Mouse (Mus musculus) large intestine, adult 2 months (tissue): ENCODE measurements around the gene Aspg. TPM values are rescaled to one million over a fixed set of nuclear protein-coding genes. Genes with fewer than 3 reads are reported as not detected.

Source experiments
- DNase-seq: peaks from one replicate; pipeline ENCODE4 v3.0.0-alpha.2; 2012; ENCODE audit warnings: low read depth, low spot score
- WGBS: fragments of 180-500 bp; shearing (Covaris S2); methylation state at CpG from one replicate; pipeline ENCODE4 v1.1.7; 2018; 5-methylcytosine and 5-hydroxymethylcytosine counted together
- polyA plus RNA-seq: library from polyadenylated mRNA; depleted of rRNA; stranded (reverse); fragments of >200 nt; gene quantifications from 2 replicates; pipeline ENCODE4 v1.2.3, GENCODE M21; 2012

Aspg gene
- polyA plus RNA-seq, 1 experiment, result 31.8 TPM

DNA sequence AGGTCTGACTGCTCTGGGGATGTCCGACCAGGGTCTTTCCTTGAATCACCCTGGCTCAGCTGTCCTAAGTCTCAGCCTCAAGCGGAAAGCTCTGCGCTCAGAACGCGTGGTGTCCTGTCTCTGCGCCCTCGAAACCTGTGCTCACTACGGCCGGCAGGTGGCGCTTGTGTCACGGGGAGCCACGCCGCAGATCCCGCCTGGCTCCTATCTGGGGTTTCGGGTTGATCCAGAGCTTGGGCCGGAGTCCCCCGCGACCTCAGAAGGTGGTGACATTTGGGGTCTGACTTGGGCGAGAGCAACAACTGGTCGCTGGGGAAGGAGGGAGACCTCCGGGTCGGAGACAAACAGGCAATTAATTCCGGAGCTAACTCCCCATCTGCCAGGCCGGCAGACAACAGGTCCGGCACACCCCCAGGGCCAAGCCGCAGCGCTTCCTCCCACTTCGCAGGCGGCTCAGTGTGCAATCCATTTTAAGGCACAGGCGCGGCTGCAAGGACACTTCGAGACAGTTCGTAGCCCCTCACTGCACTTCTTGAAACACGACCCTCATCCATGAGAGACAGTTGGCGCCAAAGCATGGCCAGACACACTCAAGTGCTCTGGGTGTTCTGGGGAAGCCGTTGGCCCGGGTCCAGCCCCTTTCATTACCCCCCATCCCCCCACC lies 38.9 kb downstream of the Aspg start:
- DNase-seq, result no peak

DNA sequence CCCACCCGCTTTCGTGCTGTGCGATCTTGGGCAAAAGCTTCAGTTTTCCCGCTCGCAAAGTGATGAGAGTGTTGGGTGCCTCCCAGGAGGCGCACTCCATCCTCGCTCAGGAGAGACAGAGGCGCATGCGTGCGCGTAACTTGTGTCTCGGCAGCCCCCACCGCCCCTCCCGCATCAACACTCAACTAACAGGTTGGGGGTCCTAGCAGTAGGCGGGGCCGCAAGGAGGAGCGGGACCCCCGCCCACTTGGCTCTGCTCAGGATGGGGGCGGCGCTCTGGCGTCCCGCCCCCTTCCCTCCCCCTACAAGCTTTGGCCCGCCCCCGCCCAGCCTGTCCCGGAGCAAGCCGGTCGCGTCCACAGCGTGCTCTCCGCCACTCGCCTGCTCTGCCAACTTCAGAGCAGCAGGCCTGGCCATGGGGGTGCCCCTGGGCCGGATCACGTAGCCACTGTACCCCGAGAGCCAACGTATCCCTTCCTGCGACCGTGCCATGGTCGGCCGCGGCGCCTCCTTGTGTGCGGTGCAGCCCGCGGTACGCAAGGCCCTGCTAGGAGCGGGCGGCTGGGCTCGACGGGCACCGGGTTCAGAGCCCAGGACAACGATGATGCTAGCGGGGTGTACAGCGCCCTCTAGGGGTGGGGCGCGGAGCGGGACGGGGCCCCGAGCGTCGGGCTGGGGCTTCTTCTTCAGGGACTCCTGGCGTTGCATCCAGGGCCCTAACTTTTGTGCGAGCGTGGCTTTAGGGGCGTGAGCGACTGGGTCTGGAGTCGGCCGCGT lies 39.6 kb downstream of the Aspg start, which contains the start of gene Kif26a:
Kif26a (plus strand) TSS at position 334 of the 777 bp plus-strand sequence.
- DNase-seq, result no peak
- WGBS, result under 1% methylated on average over 66 of the region's 68 CpGs

More for the DNA sequence above, 38.9 kb downstream of the Aspg start:
- 1% methylated on average over 37 of the region's 37 CpGs for whole genome bisulfite sequencing

DNA sequence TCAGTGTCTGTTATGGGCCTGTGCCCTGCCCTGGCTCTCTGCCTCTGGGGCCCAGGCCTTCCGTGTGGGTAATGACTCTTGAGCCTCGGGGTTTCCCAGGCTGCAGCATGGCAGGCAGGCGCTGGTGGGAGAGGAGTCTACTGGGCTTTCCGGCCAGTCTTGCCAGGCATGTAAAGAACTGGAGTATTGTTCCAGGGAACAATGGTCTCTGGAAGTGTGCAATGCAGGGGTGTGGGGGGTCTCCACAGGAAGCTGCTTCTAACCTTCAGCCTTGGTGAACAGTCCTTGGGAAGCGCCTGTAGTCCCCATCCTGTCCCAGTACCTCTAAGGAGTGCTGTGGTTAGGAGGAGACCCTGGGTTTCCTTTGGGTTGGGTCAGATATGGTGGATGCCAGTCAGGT lies 40.9 kb downstream of the Aspg start:
- DNase-seq, result no peak
- 48% methylated on average over 5 of the region's 5 CpGs for WGBS

DNA sequence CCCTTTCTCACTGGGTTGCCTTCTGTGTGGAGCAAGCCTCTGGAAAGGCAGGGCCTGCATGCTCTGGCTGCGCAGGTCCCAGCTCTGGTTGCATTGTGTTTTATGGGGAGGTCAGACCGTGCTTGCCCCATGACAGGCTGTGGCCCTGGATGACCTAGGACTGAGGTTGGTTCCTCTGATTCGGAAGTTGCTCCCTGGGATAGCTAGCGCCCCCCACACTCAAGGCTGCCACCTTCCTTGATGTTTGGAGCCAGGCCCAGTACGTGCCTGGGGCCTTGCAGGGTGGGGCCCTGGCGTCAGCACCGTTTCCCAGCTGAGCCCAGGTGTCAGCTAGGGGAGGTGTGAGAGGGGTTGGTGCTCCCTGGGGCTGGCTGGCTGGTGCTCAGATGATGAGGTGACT lies 43.5 kb downstream of the Aspg start:
- WGBS, result 39% methylated on average over 7 of the region's 7 CpGs
- DNase-seq, result no peak

DNA sequence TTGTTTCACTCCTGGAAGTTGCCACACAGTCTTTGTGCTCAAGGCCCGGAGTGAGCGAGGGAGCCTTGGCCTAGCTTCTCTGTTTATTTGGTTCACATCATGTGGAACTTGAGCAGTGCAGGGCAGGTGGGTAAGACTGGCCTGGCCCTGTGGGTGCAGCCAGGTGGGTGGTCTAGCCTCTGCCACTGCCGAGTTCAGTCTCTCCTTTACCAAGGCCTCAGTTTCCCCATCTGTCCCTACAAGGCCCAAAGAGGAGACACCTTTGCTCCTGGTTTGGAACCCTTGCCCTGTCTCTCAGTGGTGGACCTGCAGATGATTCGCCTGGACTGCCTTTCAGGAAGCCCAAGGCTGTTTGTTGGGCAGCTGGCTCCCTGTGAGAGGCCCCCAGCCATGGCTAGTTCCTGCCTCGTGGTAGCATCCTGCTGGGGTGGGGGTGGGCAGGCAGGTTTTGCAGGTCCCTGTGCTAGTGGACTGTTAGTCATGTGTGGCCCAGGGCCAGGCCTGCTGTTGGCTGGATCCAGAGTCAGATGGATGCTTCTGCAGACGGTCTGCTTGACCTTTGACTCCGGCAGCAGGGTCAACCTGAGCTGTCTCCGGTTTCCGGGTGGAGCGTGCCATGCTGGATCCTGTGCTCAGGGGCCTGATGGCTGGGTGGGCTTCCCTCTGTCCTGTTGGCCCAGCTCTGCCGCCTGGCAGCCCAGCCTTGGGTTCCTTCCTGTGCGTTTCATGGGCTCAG lies 44.9 kb downstream of the Aspg start:
- no peak for DNase-seq
- 61% methylated on average over 12 of the region's 12 CpGs for WGBS

DNA sequence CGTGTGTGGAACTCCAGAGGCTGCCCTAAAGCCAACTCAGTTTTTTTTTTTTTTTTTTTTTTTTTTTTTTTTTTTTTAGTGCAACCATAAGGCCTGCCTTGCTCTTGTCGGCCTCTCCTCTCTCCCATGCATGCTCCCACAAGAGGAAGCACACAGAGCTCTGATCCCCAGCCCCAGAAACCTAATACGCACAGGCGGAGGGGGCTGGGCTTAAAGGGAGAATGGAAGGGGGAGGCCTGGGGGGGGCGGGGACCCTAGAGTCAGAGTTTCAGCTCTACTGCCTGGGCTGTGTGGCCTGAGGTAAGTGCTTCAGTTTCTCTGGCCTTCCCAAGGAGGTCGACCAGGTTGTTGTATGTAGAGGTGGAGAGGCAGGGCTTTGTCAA lies 45.5 kb downstream of the Aspg start:
- DNase-seq, result no peak
- WGBS, result 67% methylated on average over 6 of the region's 6 CpGs

DNA sequence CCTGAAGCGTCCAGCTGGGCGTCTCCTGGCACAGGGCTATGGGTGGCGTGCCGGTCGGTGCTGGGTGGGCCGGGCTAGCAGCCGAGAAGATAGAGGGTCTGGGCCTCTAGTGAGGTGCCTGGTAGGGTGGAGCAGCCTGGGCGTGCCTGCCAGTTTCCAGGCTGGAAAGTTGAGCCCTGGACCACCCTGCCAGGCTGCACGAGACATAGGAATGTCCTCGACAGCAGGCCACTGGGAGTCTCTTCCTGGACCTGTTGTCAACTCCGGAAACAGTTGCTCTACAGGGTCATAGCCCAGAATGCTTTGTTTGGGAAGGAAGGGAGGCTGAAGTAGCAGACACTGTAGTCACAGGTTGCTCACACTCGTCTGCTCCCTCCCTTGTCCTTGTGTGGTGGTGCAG lies 47.1 kb downstream of the Aspg start:
- WGBS, result 79% methylated on average over 12 of the region's 12 CpGs

DNA sequence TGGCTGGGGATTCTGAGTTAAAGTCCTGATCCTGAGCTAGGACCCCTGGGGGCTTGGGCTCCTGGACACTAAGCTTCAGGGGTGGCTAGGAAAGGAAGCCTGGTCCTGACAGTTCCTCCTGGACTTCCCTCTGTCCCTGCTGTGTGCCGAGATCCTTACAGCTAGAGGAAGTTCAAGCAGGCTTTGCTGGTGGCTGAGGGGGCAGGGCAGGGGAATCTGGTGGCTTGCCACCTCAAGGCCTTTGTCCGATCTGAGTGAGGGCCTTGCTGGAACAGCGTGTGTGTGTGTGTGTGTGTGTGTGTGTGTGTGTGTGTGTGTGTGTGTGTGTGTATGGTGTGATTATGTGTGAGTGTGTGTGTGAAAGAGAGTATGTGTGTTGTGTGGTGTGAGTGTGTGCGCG lies 48.0 kb downstream of the Aspg start:
- DNase-seq, result no peak
- WGBS, result 60% methylated on average over 5 of the region's 5 CpGs

More for the DNA sequence above, 47.1 kb downstream of the Aspg start:
- DNase-seq, result no peak

DNA sequence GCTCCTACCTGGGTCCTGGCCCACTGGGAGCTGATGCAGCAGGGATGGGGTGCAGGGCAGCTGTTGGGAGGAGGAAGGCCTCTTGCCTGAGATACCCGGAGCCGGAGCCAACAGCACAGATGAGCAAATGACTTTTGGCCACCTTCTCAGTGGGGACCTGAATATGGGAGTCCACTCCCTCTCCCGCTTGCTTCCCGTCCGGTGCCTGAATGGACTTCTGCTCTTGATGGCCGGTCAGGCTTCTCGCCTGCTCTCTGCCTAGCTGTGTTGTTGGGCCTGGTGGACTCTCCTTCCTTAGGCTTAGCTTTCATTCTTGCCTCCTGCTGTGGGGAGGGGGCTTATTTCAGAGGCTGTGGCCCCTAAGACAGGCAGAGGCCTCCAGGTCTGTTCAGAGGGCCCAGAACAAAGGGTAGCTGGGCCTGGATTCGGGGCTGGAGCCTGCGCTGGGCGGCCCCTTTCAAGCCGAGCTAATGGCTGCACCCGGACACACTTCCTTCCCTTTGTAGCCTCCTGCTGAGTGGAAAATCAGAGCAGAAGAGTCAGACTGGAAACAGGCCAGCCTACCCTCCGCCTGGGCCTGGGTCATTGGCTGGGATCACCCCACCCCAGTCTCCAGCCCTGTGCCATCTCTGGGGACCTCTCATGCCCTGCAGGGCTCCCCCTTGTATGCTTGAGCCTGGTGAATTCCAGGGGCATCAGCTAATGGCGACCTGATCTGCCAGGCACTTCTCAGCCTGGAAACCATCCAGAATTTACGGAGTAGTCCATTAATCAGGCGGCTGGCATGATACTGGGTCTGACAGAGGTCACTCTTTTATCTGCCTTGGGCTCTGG lies 49.0 kb downstream of the Aspg start:
- DNase-seq, result no peak
- WGBS, result 67% methylated on average over 16 of the region's 16 CpGs

DNA sequence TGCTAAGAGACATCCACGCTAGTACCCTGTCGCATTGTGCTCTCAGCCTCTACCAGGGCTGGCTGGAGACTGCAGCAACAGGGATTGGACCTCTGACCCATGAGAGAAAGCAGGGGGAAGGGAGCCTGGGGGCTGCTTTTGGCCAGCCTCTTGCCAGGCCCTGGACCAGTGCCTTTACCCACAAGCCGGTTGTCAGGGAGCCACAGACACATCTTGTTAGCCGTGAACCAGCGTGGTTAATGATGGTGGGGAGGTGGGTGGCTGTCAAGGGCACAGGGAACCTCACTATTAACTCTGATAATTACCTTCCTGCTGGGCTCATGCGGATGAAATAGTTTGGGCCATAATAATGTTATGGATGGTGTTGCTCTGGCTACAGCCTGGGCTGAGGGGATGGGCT lies 50.3 kb downstream of the Aspg start:
- WGBS, result 92% methylated on average over 6 of the region's 6 CpGs

DNA sequence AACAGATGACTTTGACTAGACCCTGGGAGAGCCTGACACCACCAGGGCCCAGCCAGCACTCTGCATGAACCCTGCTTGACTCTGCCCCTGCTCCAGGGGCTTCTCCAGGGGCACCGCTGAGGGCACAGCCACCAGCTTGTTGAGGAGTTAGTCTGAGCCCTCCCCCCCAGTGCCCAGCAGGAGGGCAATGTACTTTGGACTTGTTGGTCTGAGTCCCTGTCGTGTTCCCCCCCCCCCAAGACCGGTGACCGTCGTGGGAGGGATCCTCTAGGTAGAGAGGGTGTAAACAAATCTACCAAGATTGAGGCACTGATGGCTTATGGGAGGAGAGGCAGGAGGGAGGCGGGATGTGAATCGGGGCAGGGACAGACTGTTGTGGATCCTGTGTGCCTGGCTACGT lies 51.8 kb downstream of the Aspg start:
- no peak for DNase-seq
- WGBS, result 37% methylated on average over 8 of the region's 8 CpGs

More for the DNA sequence above, 50.3 kb downstream of the Aspg start:
- DNase-seq, result no peak

DNA sequence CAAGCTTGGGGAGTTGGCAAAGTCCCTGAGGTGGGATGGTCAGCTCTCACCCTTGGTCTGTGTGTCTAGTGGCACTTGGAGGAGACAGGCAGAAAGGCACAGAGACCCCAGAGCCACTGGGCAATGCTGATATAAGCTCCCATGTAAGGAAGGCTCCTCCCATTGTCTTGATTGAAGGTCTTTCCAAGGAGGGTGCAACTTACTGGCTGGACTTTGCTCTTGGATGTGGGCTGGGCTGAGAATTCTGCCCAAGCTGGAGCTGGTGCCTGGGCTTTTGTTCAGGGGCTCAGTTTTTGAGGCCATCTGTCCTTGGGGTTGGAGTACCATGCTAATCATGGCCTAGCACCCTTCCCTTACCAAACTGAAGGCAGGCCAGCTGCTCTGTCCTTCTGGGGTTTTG lies 52.3 kb downstream of the Aspg start:
- DNase-seq, result no peak

DNA sequence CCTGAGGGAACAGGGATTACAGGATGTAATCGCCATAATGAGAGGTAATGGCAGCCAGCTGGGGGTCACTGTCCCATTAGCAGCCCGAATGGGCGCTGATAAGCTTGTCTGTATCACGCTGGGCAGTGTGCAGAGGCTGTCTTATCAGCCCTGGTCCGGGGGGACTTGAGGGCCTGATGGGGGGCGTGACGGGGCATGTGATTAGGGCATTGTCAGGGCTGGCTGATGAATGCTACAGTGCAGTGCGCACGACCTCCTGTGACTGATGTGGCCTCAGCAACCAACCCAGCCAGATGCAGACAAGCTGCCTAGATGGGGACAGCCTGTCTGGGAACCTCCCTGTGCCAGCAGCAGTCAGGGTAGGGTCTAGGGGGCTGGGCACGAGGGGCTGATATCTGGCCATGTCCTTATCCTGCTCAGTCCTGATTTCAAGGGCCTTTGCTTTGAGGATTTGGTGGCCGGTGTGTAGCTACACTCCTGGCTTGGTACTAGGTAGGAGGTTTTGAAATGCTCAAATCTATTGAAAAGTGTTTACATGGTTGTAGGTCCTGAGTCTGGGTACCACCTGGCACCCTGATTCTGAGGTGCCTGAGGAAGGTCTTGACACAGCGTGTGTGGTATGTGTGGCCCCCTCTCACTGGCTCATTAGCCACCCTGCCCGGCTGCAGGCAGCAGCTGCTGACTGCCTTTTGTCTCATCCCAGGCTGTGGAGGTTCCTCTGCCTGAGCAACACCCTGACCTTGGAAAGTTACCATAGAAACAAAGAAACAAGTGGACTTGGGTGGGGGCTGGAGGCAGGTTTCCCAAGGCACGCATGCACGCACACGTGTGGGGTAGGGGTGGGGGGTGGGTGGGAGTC lies 57.7 kb downstream of the Aspg start:
- DNase-seq, result no peak
- WGBS, result 53% methylated on average over 16 of the region's 16 CpGs

DNA sequence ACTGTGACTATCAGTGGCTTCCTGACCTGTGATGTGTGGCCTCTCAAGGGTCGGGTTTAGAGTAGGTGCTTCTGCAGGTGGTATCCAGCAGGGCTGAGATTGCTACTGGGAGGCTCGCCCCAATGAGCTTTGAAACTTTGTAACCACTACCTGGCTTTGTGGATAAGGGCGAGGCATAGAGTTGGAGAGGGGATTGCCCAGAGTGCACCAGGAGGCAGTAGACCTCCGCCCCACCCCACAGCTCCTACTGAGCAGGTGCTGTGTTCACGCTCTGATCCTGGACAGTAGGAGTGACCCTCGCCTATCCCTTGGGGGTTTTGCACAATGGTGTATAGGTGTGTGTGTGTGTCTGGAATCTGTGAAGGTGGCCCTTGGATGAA lies 58.4 kb downstream of the Aspg start:
- 28% methylated on average over 6 of the region's 6 CpGs for WGBS
- DNase-seq, result no peak

DNA sequence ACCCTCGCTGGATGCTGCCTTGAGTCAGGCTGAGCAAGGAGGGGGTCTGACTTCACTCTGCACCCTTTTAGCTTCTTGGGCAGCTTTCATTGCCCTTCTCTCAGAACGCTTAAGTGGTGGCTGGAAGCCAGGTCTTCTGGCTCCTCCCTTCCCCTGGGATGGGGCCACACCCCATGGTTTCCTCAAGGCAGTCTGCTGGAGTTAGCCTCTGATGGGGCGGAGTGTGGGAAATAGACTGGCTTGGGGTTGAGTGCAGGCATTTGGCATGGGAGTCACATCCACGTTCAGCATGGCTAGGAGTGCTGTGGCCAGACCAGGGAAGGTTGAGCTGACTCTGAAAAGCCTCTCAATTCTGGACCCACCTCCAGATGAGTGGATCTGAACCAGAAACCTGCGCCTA lies 62.8 kb downstream of the Aspg start:
- no peak for DNase-seq
- 42% methylated on average over 5 of the region's 5 CpGs for WGBS

DNA sequence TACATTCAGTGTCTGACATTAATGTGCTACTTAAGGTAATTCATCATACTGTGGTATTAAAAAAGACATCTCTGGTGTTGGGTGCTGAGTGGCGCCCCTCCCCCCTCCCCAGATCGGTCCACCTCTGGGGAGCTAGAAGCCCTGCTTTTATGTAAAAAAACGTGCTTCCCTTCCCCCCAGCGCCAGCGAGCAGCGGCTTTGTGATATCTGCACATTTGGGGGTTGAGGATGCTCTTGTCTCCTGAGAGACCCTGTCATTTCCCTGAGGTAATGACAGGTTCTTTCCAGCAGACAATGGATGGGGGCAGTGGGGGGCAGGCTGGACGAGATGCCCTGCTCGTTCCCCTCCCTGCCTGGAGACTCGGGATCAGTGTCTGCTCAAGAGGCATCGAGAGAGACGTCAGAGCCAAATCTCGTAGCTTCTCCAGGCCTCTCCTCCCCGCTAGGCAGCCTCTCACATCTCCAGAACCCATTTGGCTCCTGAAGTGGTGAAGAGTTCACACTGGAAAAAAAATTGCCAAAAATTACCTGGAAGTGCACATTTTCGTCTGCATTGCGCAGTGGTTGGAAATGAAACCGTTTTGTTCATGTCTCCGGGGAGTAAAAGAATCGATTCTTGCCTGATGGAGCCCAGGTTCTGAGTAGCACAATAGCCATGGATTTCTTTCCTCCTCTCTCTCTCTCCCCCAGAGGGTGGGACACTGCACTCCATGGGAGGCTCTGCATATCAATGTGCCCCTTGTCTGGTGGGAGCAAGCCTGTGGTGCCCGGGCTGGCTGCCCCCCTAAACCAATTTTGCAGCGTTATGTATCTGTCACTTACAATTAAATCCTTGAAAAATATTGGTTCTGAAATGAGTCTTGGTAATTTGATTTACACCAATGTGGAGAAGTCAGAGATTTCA lies 64.4 kb downstream of the Aspg start:
- no peak for DNase-seq
- WGBS, result 79% methylated on average over 20 of the region's 20 CpGs

DNA sequence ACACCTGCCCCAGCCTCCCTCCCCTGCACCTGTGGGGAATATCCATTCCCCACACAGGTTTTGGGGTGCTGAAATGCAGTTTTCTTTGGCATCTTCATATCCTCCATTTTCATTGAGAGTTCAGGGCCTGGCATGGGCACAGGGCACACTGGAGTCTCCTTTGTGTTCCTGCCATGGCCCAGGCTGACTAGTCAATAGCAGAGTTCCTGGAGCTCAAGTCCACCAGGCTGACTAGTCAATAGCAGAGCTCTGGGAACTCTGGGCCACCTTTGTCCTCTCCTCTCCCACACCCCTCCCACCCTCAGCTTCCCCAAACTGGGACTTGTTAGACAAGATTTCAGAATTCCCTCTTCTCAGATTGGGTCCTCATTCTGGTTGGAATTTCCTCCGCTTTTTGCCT lies 65.2 kb downstream of the Aspg start:
- WGBS, result 84% methylated on average over 1 of the region's 1 CpGs
- DNase-seq, result no peak

DNA sequence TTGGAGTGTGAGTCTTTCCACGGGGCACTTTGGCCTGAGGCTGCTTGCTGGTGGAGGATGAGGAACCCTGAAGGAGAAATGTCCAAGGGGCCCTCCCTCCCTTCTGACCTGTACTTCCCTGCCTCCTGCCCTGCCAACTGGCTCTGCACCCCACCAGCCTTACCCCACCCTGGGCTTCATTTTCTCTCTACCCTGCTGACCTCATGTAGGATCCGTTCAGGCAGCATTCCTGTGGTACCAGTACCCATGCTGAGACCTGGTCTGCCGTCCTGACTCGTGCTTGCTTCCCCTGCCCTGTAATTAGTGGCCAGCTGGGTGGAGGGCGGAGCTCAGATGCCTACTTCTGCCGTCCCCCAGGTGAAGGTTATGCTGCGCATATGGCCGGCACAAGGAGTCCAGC lies 65.7 kb downstream of the Aspg start:
- no peak for DNase-seq
- 47% methylated on average over 8 of the region's 8 CpGs for WGBS
